Mouse (Mus musculus): Measurements from ENCODE around the gene Rsph3a. TPM values are rescaled to one million over a fixed set of nuclear protein-coding genes. Genes with fewer than 3 reads are reported as not detected.
"Not testable (repeated sequence)": the region's sequence is repeated elsewhere in the genome, so short reads cannot be mapped to it uniquely, and the experiment has no call there.

The Rsph3a gene
- total RNA-seq, 2 experiments from 2014 or later: 47.3 TPM

DNA sequence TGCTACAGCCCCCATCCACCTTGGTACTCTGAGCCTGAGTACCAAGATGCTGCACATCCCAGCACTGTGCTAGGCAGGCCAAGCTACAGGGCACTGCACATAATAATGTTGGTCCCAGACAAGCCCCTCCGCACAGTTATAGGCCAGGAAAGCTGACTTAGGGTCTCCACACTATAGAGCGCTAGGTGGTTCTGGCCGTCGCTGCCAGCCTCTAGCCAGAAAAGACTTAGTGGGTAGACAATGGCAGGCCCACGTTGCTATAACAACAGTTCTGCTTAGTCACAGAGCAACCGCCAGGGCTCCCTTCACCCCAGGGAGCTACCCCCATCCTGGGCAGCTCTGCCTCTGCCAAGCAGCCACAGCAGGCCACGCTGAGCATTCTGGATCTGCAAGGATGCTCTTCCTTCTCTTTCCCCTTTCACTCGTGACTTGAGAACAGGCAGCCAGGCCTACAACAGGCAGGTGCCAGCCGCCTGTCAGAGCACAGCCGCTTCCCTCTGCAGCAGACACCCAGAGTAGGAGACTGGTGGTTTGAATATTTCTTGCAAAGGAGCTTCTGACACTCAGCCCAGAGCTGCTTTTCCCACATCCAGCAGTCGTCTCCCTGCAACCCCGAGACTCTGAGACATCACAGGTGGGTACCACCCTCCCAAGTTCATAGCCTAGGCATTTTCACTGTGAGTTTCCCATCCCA lies 82.2 kb downstream of the Rsph3a start:
- intact Hi-C loops (cut with DNase I); DNase-seq: not testable (repeated sequence)

Other genes starting within 250 kb of the Rsph3a start
- gene Fndc1, start 118.3 kb upstream of the Rsph3a start, total RNA-seq (2021): 10 to 100 TPM in 1 of 2 experiments, 1 to 10 TPM in 1; 8.2 to 10.5 TPM
- 1 to 10 TPM; 3.6 to 3.9 TPM for gene Tagap, start 19.6 kb upstream of the Rsph3a start, total RNA-seq (2021)
- not detected for gene Gm49673, start 202.2 kb downstream of the Rsph3a start, total RNA-seq (2021)
- 1 to 10 TPM; 4.7 to 5.2 TPM for gene Rnaset2a, start 202.5 kb downstream of the Rsph3a start, total RNA-seq (2021)
- gene Fgfr1op, start 219.9 kb downstream of the Rsph3a start, total RNA-seq (2021): 10 to 100 TPM; 18.5 to 22.6 TPM